Mouse (Mus musculus): ENCODE data around the gene Phf21b.

The Phf21b gene

GRCm38 (mm10) chr15:84844831-84845230, 11.0 kb downstream of the Phf21b start:
- DNase-seq = no peak

GRCm38 (mm10) chr15:84843034-84843433, 12.8 kb downstream of the Phf21b start:
- no peak for DNase-seq

- DNase-seq = no peak
Measured at GRCm38 (mm10) chr15:84841925-84842821, 13.7 kb downstream of the Phf21b start.

GRCm38 (mm10) chr15:84840560-84840959, 15.3 kb downstream of the Phf21b start:
- DNase-seq = no peak

GRCm38 (mm10) chr15:84839521-84839920, 16.3 kb downstream of the Phf21b start:
- no peak for DNase-seq

GRCm38 (mm10) chr15:84837896-84838295, 18.0 kb downstream of the Phf21b start:
- no peak for DNase-seq

GRCm38 (mm10) chr15:84829416-84829815, 26.4 kb downstream of the Phf21b start:
- peak; percentile 51 for DNase-seq

GRCm38 (mm10) chr15:84828603-84829002, 27.2 kb downstream of the Phf21b start:
- DNase-seq = no peak

GRCm38 (mm10) chr15:84823086-84823485, 32.8 kb downstream of the Phf21b start:
- no peak for DNase-seq

- no peak for DNase-seq
Measured at GRCm38 (mm10) chr15:84820811-84821210, 35.0 kb downstream of the Phf21b start.

- no peak for DNase-seq
Measured at GRCm38 (mm10) chr15:84818284-84818683, 37.6 kb downstream of the Phf21b start.

- no peak for DNase-seq
Measured at GRCm38 (mm10) chr15:84817589-84817988, 38.3 kb downstream of the Phf21b start.

GRCm38 (mm10) chr15:84815171-84815570, 40.7 kb downstream of the Phf21b start:
- DNase-seq = no peak

GRCm38 (mm10) chr15:84812831-84813357, 43.0 kb downstream of the Phf21b start:
- DNase-seq = no peak

GRCm38 (mm10) chr15:84811126-84811525, 44.7 kb downstream of the Phf21b start:
- DNase-seq = no peak

GRCm38 (mm10) chr15:84809275-84809952, 46.4 kb downstream of the Phf21b start:
- DNase-seq = no peak

- peak; percentile 21 for DNase-seq
Measured at GRCm38 (mm10) chr15:84803685-84804084, 52.2 kb downstream of the Phf21b start.

GRCm38 (mm10) chr15:84800132-84800531, 55.7 kb downstream of the Phf21b start:
- no peak for DNase-seq

GRCm38 (mm10) chr15:84793649-84794048, 62.2 kb downstream of the Phf21b start:
- DNase-seq = no peak

- DNase-seq = no peak
Measured at GRCm38 (mm10) chr15:84787161-84787560, 68.7 kb downstream of the Phf21b start.

GRCm38 (mm10) chr15:84784812-84785211, 71.0 kb downstream of the Phf21b start:
- DNase-seq = no peak

- no peak for DNase-seq
Measured at GRCm38 (mm10) chr15:84778587-84778986, 77.3 kb downstream of the Phf21b start.

GRCm38 (mm10) chr15:84775421-84776174, 80.3 kb downstream of the Phf21b start:
- no peak for DNase-seq

All from kidney, adult 11 months (tissue).